Mouse (Mus musculus) ES-CJ7 (cell line): Measurements from ENCODE around the gene Insc.

Source experiments
- DNase-seq: peaks from one replicate; pipeline ENCODE4 v3.0.0; 2011; ENCODE audit warnings: low read depth, low spot score

Gene Insc

GRCm38 (mm10) chr7:114827360-114827759 is 83.9 kb downstream of the Insc start:
- DNase-seq = no peak

- DNase-seq = no peak
These were observed 88.9 kb downstream of the Insc start for GRCm38 (mm10) chr7:114832257-114832940.

- no peak for DNase-seq
These were observed 91.0 kb downstream of the Insc start for GRCm38 (mm10) chr7:114834504-114834903.

- DNase-seq = no peak
These were observed 93.8 kb downstream of the Insc start for GRCm38 (mm10) chr7:114837268-114837667.

- no peak for DNase-seq
These were observed 96.7 kb downstream of the Insc start for GRCm38 (mm10) chr7:114840029-114840745.

GRCm38 (mm10) chr7:114842644-114843211 is 99.2 kb downstream of the Insc start:
- DNase-seq = no peak

- no peak for DNase-seq
These were observed 103.7 kb downstream of the Insc start for GRCm38 (mm10) chr7:114847179-114847578.

GRCm38 (mm10) chr7:114852387-114852786 is 108.9 kb downstream of the Insc start:
- no peak for DNase-seq

GRCm38 (mm10) chr7:114854169-114854568 is 110.7 kb downstream of the Insc start:
- DNase-seq = no peak

GRCm38 (mm10) chr7:114860858-114861523 is 117.5 kb downstream of the Insc start:
- no peak for DNase-seq

GRCm38 (mm10) chr7:114873315-114874012 is 130.0 kb downstream of the Insc start:
- DNase-seq = no peak

- no peak for DNase-seq
These were observed 130.5 kb downstream of the Insc start for GRCm38 (mm10) chr7:114874032-114874441.

GRCm38 (mm10) chr7:114874579-114874978 is 131.1 kb downstream of the Insc start:
- no peak for DNase-seq

GRCm38 (mm10) chr7:114883602-114884001 is 140.1 kb downstream of the Insc start:
- DNase-seq = no peak

GRCm38 (mm10) chr7:114886933-114887332 is 143.4 kb downstream of the Insc start:
- DNase-seq = no peak

GRCm38 (mm10) chr7:114890215-114890614 is 146.7 kb downstream of the Insc start:
- DNase-seq = no peak

GRCm38 (mm10) chr7:114892618-114893257 is 149.2 kb downstream of the Insc start:
- DNase-seq = no peak

- no peak for DNase-seq
These were observed 150.4 kb downstream of the Insc start for GRCm38 (mm10) chr7:114893889-114894288.

- DNase-seq = no peak
These were observed 153.6 kb downstream of the Insc start for GRCm38 (mm10) chr7:114896966-114897697.
